Mouse (Mus musculus) spleen, adult 18-20 months (tissue): Measurements from ENCODE around the gene Fes.

Experiments
- DNase-seq, 2 experiments: peaks; one replicate each; pipeline ENCODE4 v3.0.0; 2022; ENCODE audit warnings: mixed read lengths in 2 of 2

Gene Fes

GRCm38 (mm10) chr7:80342858-80343257, 44.9 kb downstream of the Fes start, which contains the start of gene Hddc3:
TSS of gene Hddc3 (plus strand) at chr7:80343104.
- peak; percentile 82 to 97 for DNase-seq

GRCm38 (mm10) chr7:80341793-80342192, 46.0 kb downstream of the Fes start:
- DNase-seq: no peak

- DNase-seq: peak; percentile 65 to 71
Measured at GRCm38 (mm10) chr7:80340793-80341192, 47.0 kb downstream of the Fes start, which contains the start of gene Unc45a. TSS of gene Unc45a (minus strand) at chr7:80341005.

- DNase-seq: peak; percentile 96 to 97
Measured at GRCm38 (mm10) chr7:80339793-80340628, 47.7 kb downstream of the Fes start.

- peak in 1 of 2 experiments; percentile 28 for DNase-seq
Measured at GRCm38 (mm10) chr7:80339371-80339770, 48.4 kb downstream of the Fes start.

GRCm38 (mm10) chr7:80336932-80337331, 50.8 kb downstream of the Fes start:
- DNase-seq: no peak

GRCm38 (mm10) chr7:80334848-80335247, 52.9 kb downstream of the Fes start:
- no peak for DNase-seq

- no peak for DNase-seq
Measured at GRCm38 (mm10) chr7:80331433-80331832, 56.3 kb downstream of the Fes start.

- DNase-seq: no peak
Measured at GRCm38 (mm10) chr7:80330278-80330677, 57.5 kb downstream of the Fes start.
